Mouse (Mus musculus) stomach, embryonic 16.5 days (tissue): Measurements from ENCODE around the gene Cyp4a30b. TPM values are rescaled to one million over a fixed set of nuclear protein-coding genes. Genes with fewer than 3 reads are reported as not detected.
"Not testable (repeated sequence)": the region's sequence is repeated elsewhere in the genome, so short reads cannot be mapped to it uniquely, and the experiment has no call there.

Experiments used
- ATAC-seq: fragments of 200-750 bp; cut with Nextera tagmentation; 2 replicates; pipeline ENCODE4 v1.8.0; 2017; ENCODE audit warnings: moderate number of reproducible peaks, moderate TSS enrichment; ENCODE audit not compliant: insufficient read depth, low FRiP score
- H3K27ac ChIP-seq: fragments of 300-500 bp; sonication (generic); 2 replicates; pipeline ENCODE4 v1.5.1; 2014; ENCODE audit warnings: low read length
- H3K27me3 ChIP-seq: fragments of 300-500 bp; sonication (generic); 2 replicates; pipeline ENCODE4 v1.6.1; 2014; ENCODE audit warnings: low read length, control low read depth, mixed read lengths; ENCODE audit not compliant: control insufficient read depth, insufficient read depth
- H3K36me3 ChIP-seq: fragments of 300-500 bp; sonication (generic); 2 replicates; pipeline ENCODE4 v1.6.1; 2014; ENCODE audit warnings: low read length; ENCODE audit not compliant: control insufficient read depth, insufficient read depth
- H3K4me1 ChIP-seq: fragments of 300-500 bp; sonication (generic); 2 replicates; pipeline ENCODE4 v1.6.1; 2014; ENCODE audit warnings: low read length, control low read depth, mixed read lengths; ENCODE audit not compliant: control insufficient read depth, insufficient read depth
- H3K4me2 ChIP-seq: fragments of 300-500 bp; sonication (generic); 2 replicates; pipeline ENCODE4 v1.6.1; 2014; ENCODE audit warnings: low read depth, low read length, mixed read lengths
- H3K4me3 ChIP-seq: fragments of 300-500 bp; sonication (generic); replicated peaks from 2 replicates; pipeline ENCODE4 v1.5.1; 2014; ENCODE audit warnings: mild to moderate bottlenecking, low read length
- H3K9ac ChIP-seq: fragments of 300-500 bp; sonication (generic); 2 replicates; pipeline ENCODE4 v1.6.1; 2014; ENCODE audit warnings: low read length
- H3K9me3 ChIP-seq: fragments of 300-500 bp; sonication (generic); replicated peaks from 2 replicates; pipeline ENCODE4 v1.6.1; 2016; ENCODE audit warnings: low read length, control low read depth; ENCODE audit not compliant: control insufficient read depth
- whole genome bisulfite sequencing: fragments of 180-500 bp; shearing (Covaris S2); extraction: QIAGEN DNeasy Blood & Tissue Kit; methylation state at CpG from one replicate; pipeline ENCODE4 v1.1.7; 2014; 5-methylcytosine and 5-hydroxymethylcytosine counted together
- polyA plus RNA-seq: library from polyadenylated mRNA; unstranded; fragments of >200 nt; fragmentation: Nextera tagmentation; extraction: Ambion mirVana; gene quantifications from 2 replicates; pipeline ENCODE4 v1.2.1, GENCODE M21; 2015

The Cyp4a30b gene
- polyA plus RNA-seq, 1 experiment from 2014 or later: not detected

GRCm38 (mm10) chr4:115518000-115518399 is 65.6 kb downstream of the Cyp4a30b start, which contains the start of gene Cyp4a10:
Gene Cyp4a10, plus strand, starts transcription at chr4:115518264.
- not testable (repeated sequence) for H3K36me3 ChIP-seq, H3K4me1 ChIP-seq, H3K27me3 ChIP-seq, H3K4me3 ChIP-seq, H3K27ac ChIP-seq, ATAC-seq, H3K9me3 ChIP-seq, H3K9ac ChIP-seq, H3K4me2 ChIP-seq
- WGBS: 76% methylated on average over 5 of the region's 5 CpGs

- H3K4me2 ChIP-seq: no peak overlapping the region
- no peak for ATAC-seq
- no peaks in the 10 kb centered on the region for H3K36me3 ChIP-seq
- H3K4me3 ChIP-seq: no peak overlapping the region
- H3K27ac ChIP-seq: no peak overlapping the region
- no peaks in the 10 kb centered on the region for H3K9me3 ChIP-seq
- H3K4me1 ChIP-seq: no peaks in the 10 kb centered on the region
- 67% methylated on average over 4 of the region's 4 CpGs for WGBS
- H3K9ac ChIP-seq: no peak overlapping the region
- no peaks in the 10 kb centered on the region for H3K27me3 ChIP-seq
These were observed 67.0 kb downstream of the Cyp4a30b start for GRCm38 (mm10) chr4:115519444-115519843.

Other genes with a start within 250 kb of the Cyp4a30b start
- gene Cyp4a29, start 210.5 kb upstream of the Cyp4a30b start, polyA plus RNA-seq: not detected in 2 replicates
- gene Cyp4a12a, start 153.6 kb upstream of the Cyp4a30b start, polyA plus RNA-seq: not detected in 2 replicates
- gene Cyp4a12b, start 41.0 kb upstream of the Cyp4a30b start, polyA plus RNA-seq: not detected in 2 replicates
- gene Cyp4a14, start 43.5 kb downstream of the Cyp4a30b start, polyA plus RNA-seq: not detected in 2 replicates
- 0.08 TPM in 1 of 2 replicates, not detected in the other for gene Cyp4a10, start 65.7 kb downstream of the Cyp4a30b start, polyA plus RNA-seq
- gene Cyp4a31, start 111.0 kb downstream of the Cyp4a30b start, polyA plus RNA-seq: not detected in 2 replicates
- not detected in 2 replicates for gene Cyp4a32, start 148.4 kb downstream of the Cyp4a30b start, polyA plus RNA-seq
- gene Cyp4b1, start 195.1 kb downstream of the Cyp4a30b start, polyA plus RNA-seq: 2.1 and 2.5 TPM in 2 replicates